Mouse (Mus musculus) embryonic facial prominence, embryonic 12.5 days (tissue): Measurements from ENCODE around the gene Znhit6. TPM values are rescaled to one million over a fixed set of nuclear protein-coding genes. Genes with fewer than 3 reads are reported as not detected.

Experiments used
- ATAC-seq: fragments of 200-750 bp; cut with Nextera tagmentation; 2 replicates; pipeline ENCODE4 v1.8.0; 2017; ENCODE audit not compliant: insufficient number of reproducible peaks, insufficient read depth, low FRiP score, low TSS enrichment
- H3K27ac ChIP-seq: fragments of 300-500 bp; sonication (generic); 2 replicates; pipeline ENCODE4 v1.5.1; 2016; ENCODE audit warnings: mild to moderate bottlenecking
- H3K27me3 ChIP-seq: fragments of 300-500 bp; sonication (generic); 2 replicates; pipeline ENCODE4 v1.6.1; 2016; ENCODE audit warnings: mild to moderate bottlenecking, moderate library complexity
- H3K36me3 ChIP-seq: fragments of 300-500 bp; sonication (generic); 2 replicates; pipeline ENCODE4 v1.6.1; 2016; ENCODE audit warnings: mild to moderate bottlenecking
- H3K4me1 ChIP-seq: fragments of 300-500 bp; sonication (generic); 2 replicates; pipeline ENCODE4 v1.6.1; 2016
- H3K4me2 ChIP-seq: fragments of 300-500 bp; sonication (generic); replicated peaks from 2 replicates; pipeline ENCODE4 v1.6.1; 2016; ENCODE audit warnings: mild to moderate bottlenecking, moderate library complexity
- H3K4me3 ChIP-seq: fragments of 300-500 bp; sonication (generic); 2 replicates; pipeline ENCODE4 v1.5.1; 2016; ENCODE audit warnings: mild to moderate bottlenecking
- H3K9ac ChIP-seq: fragments of 300-500 bp; sonication (generic); 2 replicates; pipeline ENCODE4 v1.6.1; 2016; ENCODE audit warnings: mild to moderate bottlenecking, moderate library complexity
- H3K9me3 ChIP-seq: fragments of 300-500 bp; sonication (generic); 2 replicates; pipeline ENCODE4 v1.6.1; 2016; ENCODE audit warnings: mild to moderate bottlenecking, moderate library complexity
- WGBS: fragments of 180-500 bp; shearing (Covaris S2); methylation state at CpG from one replicate; pipeline ENCODE4 v1.1.7; 2016; 5-methylcytosine and 5-hydroxymethylcytosine counted together
- polyA plus RNA-seq: library from polyadenylated mRNA; unstranded; fragments of >200 nt; fragmentation: Nextera tagmentation; extraction: Ambion mirVana; gene quantifications from 2 replicates; pipeline ENCODE4 v1.2.1, GENCODE M21; 2016

The Znhit6 gene
- polyA plus RNA-seq, 1 experiment from 2014 or later: 53.1 TPM

DNA sequence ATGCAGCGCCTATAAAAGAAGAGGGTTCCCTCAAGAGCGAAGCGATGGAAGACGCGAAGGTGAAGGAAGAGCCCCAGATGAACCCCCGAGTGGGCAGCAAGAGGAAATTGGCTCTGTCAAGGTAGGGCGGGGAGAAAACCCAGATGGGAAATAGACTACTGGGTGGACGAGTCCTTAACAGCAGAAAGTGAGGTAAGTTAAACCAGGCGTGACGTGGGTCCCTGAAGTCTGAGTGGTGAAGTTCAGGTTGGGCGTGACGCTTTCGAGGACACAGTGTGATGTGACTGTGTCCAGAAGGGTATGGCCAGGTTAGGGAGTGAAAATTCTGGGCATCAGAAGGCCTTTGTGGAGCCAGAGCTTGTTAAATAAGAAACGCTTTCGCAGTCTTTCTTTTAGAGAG lies 871 bp downstream of the Znhit6 start:
- no peaks in the 10 kb centered on the region for H3K27me3 ChIP-seq
- H3K9ac ChIP-seq: peak overlapping the region; percentile 73
- peak overlapping the region; percentile 89 for H3K4me2 ChIP-seq
- peak overlapping the region; percentile 74 for H3K4me3 ChIP-seq
- peaks cover 27% of the 10 kb centered on the region for H3K36me3 ChIP-seq
- 27% methylated on average over 15 of the region's 15 CpGs for WGBS
- no peak overlapping the region for H3K27ac ChIP-seq
- no peaks in the 10 kb centered on the region for H3K9me3 ChIP-seq
- ATAC-seq: no peak
- peaks cover 10% of the 10 kb centered on the region for H3K4me1 ChIP-seq

- Histone ChIP-seq H3K27me3 (no peaks in the 10 kb centered on the region), H3K27ac (no peak overlapping the region), H3K9me3 (no peaks in the 10 kb centered on the region), H3K36me3 (peaks cover 58% of the 10 kb centered on the region), H3K9ac (no peak overlapping the region), H3K4me1 (no peaks in the 10 kb centered on the region), H3K4me3 (no peak overlapping the region), H3K4me2 (no peak overlapping the region)
- 90% methylated on average over 4 of the region's 4 CpGs for WGBS
- no peak for ATAC-seq
Observed at GRCm38 (mm10) chr3:145583043-145583442, 7.0 kb downstream of the Znhit6 start.

DNA sequence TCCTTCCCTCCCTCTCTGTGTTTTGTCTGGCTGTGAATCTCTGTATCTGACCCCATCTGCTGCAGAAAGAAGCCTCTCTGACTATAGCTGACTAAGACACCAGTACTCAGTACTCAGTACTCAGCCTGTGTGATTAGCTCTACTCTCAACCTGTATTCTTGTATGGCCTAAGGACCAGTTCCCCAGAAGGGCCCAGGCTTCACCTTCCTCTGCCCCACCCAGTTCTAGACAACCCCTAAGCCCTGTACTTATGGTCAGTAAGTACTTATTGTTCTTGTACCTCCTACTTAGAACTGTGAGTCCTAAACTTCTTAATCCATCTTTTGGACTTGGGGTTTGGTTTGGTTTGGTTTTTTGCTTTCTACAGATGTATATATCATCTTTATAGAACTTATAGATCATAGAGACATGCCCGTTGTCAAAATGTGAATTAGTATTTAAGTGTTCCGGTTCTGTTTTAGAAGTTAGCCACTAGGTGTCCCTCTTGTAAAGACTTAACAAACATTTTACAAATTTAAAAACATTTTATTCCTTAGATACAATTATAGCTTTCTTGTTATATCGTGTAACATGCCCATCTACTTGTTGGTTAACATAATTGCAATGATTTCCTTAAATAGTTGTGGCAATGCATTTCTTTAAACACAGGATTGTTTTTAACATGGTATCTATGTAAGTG lies 7.7 kb downstream of the Znhit6 start:
- H3K27ac ChIP-seq: no peak overlapping the region
- H3K4me1 ChIP-seq: no peaks in the 10 kb centered on the region
- no peaks in the 10 kb centered on the region for H3K27me3 ChIP-seq
- peaks cover 52% of the 10 kb centered on the region for H3K36me3 ChIP-seq
- no peak overlapping the region for H3K4me3 ChIP-seq
- no peak overlapping the region for H3K4me2 ChIP-seq
- H3K9ac ChIP-seq: no peak overlapping the region
- WGBS: 67% methylated on average over 3 of the region's 3 CpGs
- no peak for ATAC-seq
- H3K9me3 ChIP-seq: no peaks in the 10 kb centered on the region

DNA sequence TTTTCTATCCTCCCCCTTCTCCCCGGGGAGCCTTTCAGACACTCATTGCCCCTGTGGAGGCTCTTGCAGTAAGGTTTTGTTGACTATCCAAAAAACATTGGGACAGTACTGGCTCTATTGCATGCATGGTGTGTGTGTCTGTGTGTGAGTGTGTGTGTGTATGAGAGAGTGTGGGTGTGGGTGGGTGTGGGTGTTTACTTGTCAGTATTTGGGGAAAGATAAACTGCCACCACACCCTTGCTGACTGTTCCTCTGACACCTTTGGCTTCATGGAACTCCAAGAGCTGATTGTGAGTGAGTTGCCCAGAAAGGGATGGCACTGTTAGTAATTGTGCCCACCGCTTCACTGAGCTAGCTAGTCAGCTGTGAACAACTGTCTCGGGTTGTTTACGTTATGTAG lies 14.6 kb downstream of the Znhit6 start:
- no peak overlapping the region for H3K4me3 ChIP-seq
- H3K9me3 ChIP-seq: no peaks in the 10 kb centered on the region
- no peak overlapping the region for H3K9ac ChIP-seq
- H3K4me1 ChIP-seq: no peaks in the 10 kb centered on the region
- ATAC-seq: no peak
- no peak overlapping the region for H3K27ac ChIP-seq
- WGBS: 89% methylated on average over 4 of the region's 4 CpGs
- H3K36me3 ChIP-seq: peaks cover 55% of the 10 kb centered on the region
- no peaks in the 10 kb centered on the region for H3K27me3 ChIP-seq
- H3K4me2 ChIP-seq: no peak overlapping the region

DNA sequence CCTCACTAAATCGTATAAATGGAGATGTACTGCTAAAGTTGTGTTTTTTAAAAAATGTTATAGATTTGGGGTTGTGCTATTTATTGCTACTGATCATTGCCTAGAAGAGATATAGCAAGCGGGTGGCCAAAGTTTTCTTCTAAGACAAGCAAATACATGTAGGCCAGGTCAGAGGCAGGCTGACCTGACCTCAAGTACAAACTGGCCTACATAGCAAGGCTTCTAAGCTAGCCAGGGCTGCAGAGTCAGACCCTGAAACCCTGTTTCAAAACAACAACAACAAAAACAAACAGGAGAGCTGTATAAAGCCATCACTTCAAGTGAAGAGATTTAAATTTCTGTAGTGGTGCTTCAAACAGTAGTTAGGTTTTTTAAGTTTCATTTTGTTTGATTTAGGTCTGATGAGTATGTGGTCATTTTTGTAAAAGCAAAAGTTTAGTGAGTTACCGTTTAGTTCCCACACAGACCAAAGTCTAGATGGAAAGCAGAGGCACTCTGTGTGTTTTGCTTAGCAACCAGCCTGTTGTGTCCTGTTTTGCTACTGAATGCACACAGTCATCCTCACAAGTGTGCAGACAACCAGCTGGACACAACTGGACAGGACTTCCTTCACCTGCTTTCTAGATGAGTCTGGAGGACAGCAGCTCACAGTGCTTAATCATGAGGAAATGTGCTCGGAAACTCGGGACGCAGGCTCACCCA lies 16.0 kb downstream of the Znhit6 start:
- peaks cover 47% of the 10 kb centered on the region for H3K36me3 ChIP-seq
- H3K4me2 ChIP-seq: no peak overlapping the region
- no peak for ATAC-seq
- no peaks in the 10 kb centered on the region for H3K4me1 ChIP-seq
- H3K9me3 ChIP-seq: no peaks in the 10 kb centered on the region
- H3K4me3 ChIP-seq: no peak overlapping the region
- no peak overlapping the region for H3K27ac ChIP-seq
- WGBS: 95% methylated on average over 6 of the region's 6 CpGs
- H3K27me3 ChIP-seq: no peaks in the 10 kb centered on the region
- H3K9ac ChIP-seq: no peak overlapping the region

DNA sequence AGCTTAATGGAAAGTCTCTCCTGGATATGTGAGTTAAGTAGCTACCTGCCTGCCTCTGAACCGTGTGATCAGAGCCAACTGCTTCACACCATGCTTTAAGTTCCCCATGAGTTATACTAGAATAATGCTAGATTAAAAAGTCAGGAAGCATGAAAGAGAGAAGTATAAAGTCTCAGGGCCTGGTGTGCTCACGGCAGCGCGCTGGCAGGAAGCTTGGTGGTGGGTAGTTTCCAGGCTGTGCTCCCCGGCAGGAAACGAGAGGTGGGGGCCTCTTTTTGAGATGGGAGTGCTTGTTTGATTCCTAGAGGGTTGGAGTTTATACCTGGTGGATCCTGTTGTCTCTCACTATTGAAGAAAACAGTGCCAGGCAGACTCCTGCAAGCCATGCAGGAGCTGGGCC lies 19.3 kb downstream of the Znhit6 start:
- Histone ChIP-seq H3K4me1 (no peaks in the 10 kb centered on the region), H3K27me3 (no peaks in the 10 kb centered on the region), H3K27ac (no peak overlapping the region), H3K9ac (no peak overlapping the region), H3K4me2 (no peak overlapping the region), H3K4me3 (no peak overlapping the region), H3K9me3 (no peaks in the 10 kb centered on the region), H3K36me3 (peaks cover 64% of the 10 kb centered on the region)
- no peak for ATAC-seq
- 92% methylated on average over 6 of the region's 6 CpGs for WGBS

- no peaks in the 10 kb centered on the region for H3K9me3 ChIP-seq
- H3K27me3 ChIP-seq: no peaks in the 10 kb centered on the region
- WGBS: 93% methylated on average over 7 of the region's 7 CpGs
- H3K27ac ChIP-seq: no peak overlapping the region
- peaks cover 8% of the 10 kb centered on the region; the same call in 1 of the 2 replicates for H3K4me1 ChIP-seq
- H3K36me3 ChIP-seq: peaks cover 69% of the 10 kb centered on the region
- H3K9ac ChIP-seq: no peak overlapping the region
- ATAC-seq: no peak
- H3K4me3 ChIP-seq: no peak overlapping the region
- no peak overlapping the region for H3K4me2 ChIP-seq
Observed at GRCm38 (mm10) chr3:145599059-145599458, 23.1 kb downstream of the Znhit6 start.

DNA sequence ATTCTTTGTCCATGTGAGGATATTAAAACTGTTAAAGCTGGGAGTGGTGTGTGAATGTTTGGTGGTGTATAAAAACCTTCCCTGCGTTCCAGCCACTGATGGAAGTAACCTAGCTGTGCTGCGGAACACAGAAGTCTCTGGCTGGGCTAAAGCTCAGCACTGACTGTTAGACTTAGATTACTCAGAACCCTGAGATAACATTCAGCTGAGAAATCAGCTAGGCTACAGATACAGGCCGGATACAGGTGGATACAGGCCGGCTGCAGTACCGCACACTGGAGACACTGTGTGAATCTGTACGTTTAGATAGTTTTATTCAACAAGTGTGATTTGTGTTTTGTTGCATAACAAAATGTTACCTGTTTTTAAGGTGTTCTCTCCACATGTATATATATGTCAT lies 24.8 kb downstream of the Znhit6 start:
- Histone ChIP-seq H3K4me3 (no peak overlapping the region), H3K4me1 (peaks cover 8% of the 10 kb centered on the region; the same call in 1 of the 2 replicates), H3K27ac (no peak overlapping the region), H3K9ac (no peak overlapping the region), H3K4me2 (no peak overlapping the region), H3K27me3 (no peaks in the 10 kb centered on the region), H3K9me3 (no peaks in the 10 kb centered on the region), H3K36me3 (peaks cover 71% of the 10 kb centered on the region)
- WGBS: 89% methylated on average over 6 of the region's 6 CpGs
- ATAC-seq: no peak

DNA sequence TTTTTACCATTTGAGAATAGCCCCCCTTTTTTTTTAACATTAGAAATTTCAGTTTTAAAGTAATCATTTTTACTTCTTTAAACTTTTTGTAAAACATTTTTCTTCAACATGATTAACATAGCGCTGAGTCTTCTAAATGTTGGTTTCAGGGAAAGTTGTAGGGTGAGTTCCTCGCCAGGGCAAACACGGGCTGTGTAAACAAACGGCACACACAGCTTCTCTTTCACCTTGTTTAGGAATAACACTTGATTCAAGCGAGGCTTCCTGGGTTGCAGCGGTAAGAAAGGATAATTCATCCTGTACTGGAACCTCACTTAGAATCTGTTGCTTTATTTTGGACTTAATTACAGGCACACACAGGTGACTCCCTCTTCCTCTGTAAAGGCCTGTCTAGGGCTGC lies 25.3 kb downstream of the Znhit6 start:
- H3K27ac ChIP-seq: no peak overlapping the region
- no peak for ATAC-seq
- H3K27me3 ChIP-seq: no peaks in the 10 kb centered on the region
- WGBS: 67% methylated on average over 6 of the region's 6 CpGs
- no peaks in the 10 kb centered on the region for H3K9me3 ChIP-seq
- no peak overlapping the region for H3K4me3 ChIP-seq
- H3K4me2 ChIP-seq: no peak overlapping the region
- H3K9ac ChIP-seq: no peak overlapping the region
- H3K36me3 ChIP-seq: peaks cover 70% of the 10 kb centered on the region
- H3K4me1 ChIP-seq: peaks cover 8% of the 10 kb centered on the region; the same call in 1 of the 2 replicates

DNA sequence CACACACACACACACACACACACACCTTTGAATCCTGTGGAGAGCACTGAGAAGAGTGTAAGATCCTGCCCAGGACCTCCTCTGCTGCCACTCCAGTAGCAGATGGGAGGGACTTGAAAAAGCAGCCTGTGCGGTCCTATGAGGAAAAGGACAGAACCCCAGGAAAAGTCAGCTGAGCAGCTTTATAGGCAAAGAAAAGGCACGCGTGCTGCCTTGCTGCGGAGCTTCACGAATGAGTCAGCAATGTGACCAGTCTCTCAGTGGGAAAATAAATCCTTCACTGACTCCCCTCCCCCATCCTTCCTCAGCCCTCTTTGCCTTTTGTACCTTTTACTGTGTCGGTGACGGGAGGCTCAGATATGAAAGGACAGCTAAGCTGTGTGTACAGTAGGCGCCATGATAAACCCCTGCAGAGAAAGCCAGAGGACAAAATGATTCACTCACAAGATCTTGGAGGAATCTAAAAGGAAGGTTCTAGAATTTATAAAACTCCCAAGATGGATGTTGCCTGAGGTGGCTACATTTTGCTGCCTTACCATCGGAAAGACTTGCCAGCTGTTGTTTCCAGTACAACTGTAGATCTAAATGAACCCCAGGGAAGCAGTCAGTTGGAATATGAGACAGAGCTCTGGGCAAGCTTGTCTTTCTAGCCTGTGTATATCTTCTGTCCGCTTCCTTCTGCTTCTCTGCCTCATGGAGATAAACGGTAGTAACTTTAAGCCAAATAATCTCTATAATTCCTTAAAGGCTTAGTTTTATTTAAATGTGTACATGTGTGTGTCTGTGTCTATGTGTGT lies 26.6 kb downstream of the Znhit6 start:
- Histone ChIP-seq H3K9me3 (no peaks in the 10 kb centered on the region), H3K4me1 (peaks cover 8% of the 10 kb centered on the region; the same call in 1 of the 2 replicates), H3K4me3 (no peak overlapping the region), H3K27ac (no peak overlapping the region), H3K36me3 (peaks cover 70% of the 10 kb centered on the region), H3K27me3 (no peaks in the 10 kb centered on the region), H3K4me2 (no peak overlapping the region), H3K9ac (no peak overlapping the region)
- 76% methylated on average over 11 of the region's 11 CpGs for WGBS
- peak; percentile 47; the same call in 1 of the 2 replicates for ATAC-seq

DNA sequence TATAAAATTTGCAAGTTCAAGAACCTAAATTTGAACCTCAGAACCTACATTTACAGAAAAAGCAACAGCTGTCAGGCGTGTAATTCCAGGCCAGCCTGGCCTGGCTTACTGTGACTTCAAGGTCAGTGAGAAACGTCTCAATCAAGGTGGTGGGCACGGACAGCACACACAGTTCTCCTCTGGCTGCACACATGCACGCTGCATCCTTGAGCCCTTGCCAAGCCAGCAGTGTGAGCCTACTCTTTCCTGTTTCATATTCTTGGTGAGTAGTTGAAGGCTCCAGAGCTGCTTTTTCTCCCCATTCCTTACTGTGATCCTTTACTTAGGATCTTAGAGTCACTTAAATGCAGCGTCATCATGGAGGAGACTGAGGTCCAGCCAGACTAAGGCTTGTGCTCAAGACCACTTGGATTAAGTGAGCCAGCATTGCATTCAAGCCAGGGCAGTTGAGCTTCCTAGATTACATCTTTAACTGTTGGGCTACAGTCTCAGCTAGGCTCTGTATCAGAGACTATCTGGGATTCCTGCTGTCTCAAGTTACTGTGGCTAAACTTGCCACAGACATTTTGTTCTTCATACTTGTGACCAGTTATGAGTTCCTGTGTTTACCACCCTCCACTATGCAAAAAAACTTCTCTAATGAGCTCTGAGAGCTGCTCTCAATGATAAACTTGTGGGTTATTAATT lies 29.6 kb downstream of the Znhit6 start:
- no peak overlapping the region for H3K4me3 ChIP-seq
- no peak overlapping the region for H3K27ac ChIP-seq
- WGBS: 85% methylated on average over 5 of the region's 5 CpGs
- H3K9me3 ChIP-seq: no peaks in the 10 kb centered on the region
- H3K4me2 ChIP-seq: no peak overlapping the region
- no peak overlapping the region for H3K9ac ChIP-seq
- H3K4me1 ChIP-seq: peaks cover 8% of the 10 kb centered on the region; the same call in 1 of the 2 replicates
- no peak for ATAC-seq
- peaks cover 47% of the 10 kb centered on the region for H3K36me3 ChIP-seq
- no peaks in the 10 kb centered on the region for H3K27me3 ChIP-seq
